Comparison of ENCODE assay signal across 21 mouse cellular contexts in the genomic region with DNA sequence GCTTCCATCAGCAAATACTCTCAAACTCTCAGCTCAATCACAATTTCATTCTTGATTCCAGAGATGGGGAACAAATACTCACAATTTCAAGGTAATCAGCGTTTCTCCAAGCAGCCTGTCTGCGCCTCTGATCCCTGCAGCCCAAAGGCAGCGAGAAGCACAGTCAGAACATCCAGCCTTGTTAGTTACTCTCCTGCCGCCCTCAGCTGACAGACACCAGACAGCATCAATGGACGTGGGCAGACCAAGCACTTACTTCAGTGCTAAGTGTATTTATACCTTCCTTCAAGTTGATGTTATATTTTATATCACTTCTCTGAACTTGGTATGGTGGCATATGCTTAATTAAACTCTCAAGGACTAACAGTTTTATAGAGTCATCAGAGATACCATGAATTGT. TPM values are rescaled to one million over a fixed set of nuclear protein-coding genes. Genes with fewer than 3 reads are reported as not detected.
DNase-seq lines count a peak whose midpoint lies in the region; ATAC-seq and TF ChIP-seq lines count a peak whose summit lies in the region.
"Had no signal": no experiment of that assay in that cellular context is flagged by ENCODE, and none has a peak within 500 bp of the region (broad histone marks: within the 10 kb centered on the region; RNA-seq: fewer than 3 reads in every experiment).

No protein-coding gene starts in this region.

- ATAC-seq in forebrain, embryonic 14.5 days: no peak
- no peak for ATAC-seq in forebrain, embryonic 11.5 days (replicated peaks; ENCODE audit: low FRiP score)
- ATAC-seq in hindbrain, embryonic 13.5 days (ENCODE audit: low FRiP score): no peak
- no peak for ATAC-seq in hindbrain, postnatal 0 days
- ATAC-seq: midbrain, embryonic 16.5 days had no signal

- 0 out of 2 replicates have a peak, but pooled peaks cover 3% of the 10 kb centered on the region for H3K36me3 ChIP-seq in forebrain, embryonic 14.5 days (ENCODE audit: control insufficient read depth, insufficient read depth, low read length)
- no peaks in the 10 kb centered on the region; the same call in 1 of the 2 replicates for H3K36me3 ChIP-seq in forebrain, embryonic 11.5 days (ENCODE audit: control insufficient read depth, insufficient read depth, low read length)
- H3K36me3 ChIP-seq in hindbrain, embryonic 13.5 days: peaks cover 4% of the 10 kb centered on the region; the same call in 1 of the 2 replicates
- no peaks in the 10 kb centered on the region for H3K36me3 ChIP-seq in hindbrain, postnatal 0 days (ENCODE audit: insufficient read depth, low read length)
- H3K36me3 ChIP-seq: lung, embryonic 15.5 days had no signal

- WGBS in forebrain, embryonic 14.5 days: 33% methylated on average over 5 of the region's 5 CpGs
- 58% methylated on average over 5 of the region's 5 CpGs for WGBS in forebrain, embryonic 11.5 days
- 54% methylated on average over 5 of the region's 5 CpGs for WGBS in hindbrain, embryonic 13.5 days
- WGBS in hindbrain, postnatal 0 days: 53% methylated on average over 5 of the region's 5 CpGs

- DNase-seq in forebrain, embryonic 14.5 days (ENCODE audit: low spot score): no peak
- DNase-seq in forebrain, embryonic 11.5 days (ENCODE audit: low spot score): no peak
- DNase-seq in hindbrain, postnatal 0 days (ENCODE audit: low spot score): no peak
- peak; percentile 69 for DNase-seq in right cerebral cortex, adult 18-20 months
- DNase-seq in right cerebral cortex, postnatal 4 days: no peak
- DNase-seq in gastrocnemius, postnatal 4 days (ENCODE audit: low spot score in 2 of 2): no peak
- DNase-seq: adrenal gland, postnatal 36 days; cerebellum, adult 8-10 months; gastrocnemius, postnatal 10 days; heart, adult 18-20 months; heart, postnatal 14 days; lung, postnatal 4 days; thymus, adult 18-20 months; thymus, postnatal 4 days had no signal

- H3K9ac ChIP-seq in forebrain, embryonic 14.5 days (ENCODE audit: low read length): no peak overlapping the region
- no peak overlapping the region for H3K9ac ChIP-seq in forebrain, embryonic 11.5 days (ENCODE audit: low read length)
- H3K9ac ChIP-seq in hindbrain, embryonic 13.5 days: 0 out of 2 replicates have a peak overlapping the region, but pooled peaks have one; percentile 8
- H3K9ac ChIP-seq in hindbrain, postnatal 0 days (replicated peaks; ENCODE audit: low read length): no peak overlapping the region
- H3K9ac ChIP-seq: liver, embryonic 14.5 days; lung, embryonic 15.5 days; stomach, embryonic 15.5 days had no signal

- H3K4me1 ChIP-seq in forebrain, embryonic 14.5 days (ENCODE audit: control insufficient read depth, insufficient read depth, low read length): peaks cover 30% of the 10 kb centered on the region
- peaks cover 12% of the 10 kb centered on the region for H3K4me1 ChIP-seq in forebrain, embryonic 11.5 days (replicated peaks; ENCODE audit: control insufficient read depth, insufficient read depth, low read length)
- peaks cover 24% of the 10 kb centered on the region for H3K4me1 ChIP-seq in hindbrain, embryonic 13.5 days (replicated peaks)
- no peaks in the 10 kb centered on the region for H3K4me1 ChIP-seq in hindbrain, postnatal 0 days (ENCODE audit: insufficient read depth, low read length)

- H3K27ac ChIP-seq in forebrain, embryonic 14.5 days (ENCODE audit: low read depth, low read length): peak overlapping the region; percentile 41; the same call in 1 of the 2 replicates
- H3K27ac ChIP-seq in forebrain, embryonic 11.5 days (ENCODE audit: low read depth, low read length): no peak overlapping the region
- H3K27ac ChIP-seq in hindbrain, embryonic 13.5 days: no peak overlapping the region
- no peak overlapping the region for H3K27ac ChIP-seq in hindbrain, postnatal 0 days
- H3K27ac ChIP-seq: liver, embryonic 14.5 days; lung, embryonic 15.5 days; stomach, embryonic 15.5 days had no signal

- H3K4me2 ChIP-seq in forebrain, embryonic 14.5 days (ENCODE audit: low read length): peak overlapping the region; percentile 5; the same call in 1 of the 2 replicates
- no peak overlapping the region for H3K4me2 ChIP-seq in forebrain, embryonic 11.5 days (ENCODE audit: low read depth, low read length, severe bottlenecking)
- H3K4me2 ChIP-seq in hindbrain, embryonic 13.5 days: no peak overlapping the region
- H3K4me2 ChIP-seq in hindbrain, postnatal 0 days (ENCODE audit: low read depth, low read length): no peak overlapping the region
- H3K4me2 ChIP-seq: lung, embryonic 15.5 days; stomach, embryonic 15.5 days had no signal

- H3K4me3 ChIP-seq in forebrain, embryonic 14.5 days (ENCODE audit: low read depth, low read length): no peak overlapping the region
- no peak overlapping the region for H3K4me3 ChIP-seq in forebrain, embryonic 11.5 days (ENCODE audit: low read depth, low read length)
- no peak overlapping the region for H3K4me3 ChIP-seq in hindbrain, embryonic 13.5 days
- H3K4me3 ChIP-seq in hindbrain, postnatal 0 days (ENCODE audit: low read length): no peak overlapping the region
- H3K4me3 ChIP-seq: lung, embryonic 15.5 days; stomach, embryonic 15.5 days had no signal

- H3K27me3 ChIP-seq in forebrain, embryonic 14.5 days (replicated peaks; ENCODE audit: control insufficient read depth, insufficient read depth, low read length): no peaks in the 10 kb centered on the region
- no peaks in the 10 kb centered on the region for H3K27me3 ChIP-seq in forebrain, embryonic 11.5 days (ENCODE audit: control insufficient read depth, insufficient read depth, low read length)
- no peaks in the 10 kb centered on the region for H3K27me3 ChIP-seq in hindbrain, embryonic 13.5 days
- H3K27me3 ChIP-seq in hindbrain, postnatal 0 days (ENCODE audit: insufficient read depth, low read length): no peaks in the 10 kb centered on the region
- H3K27me3 ChIP-seq: lung, embryonic 15.5 days; stomach, embryonic 15.5 days had no signal

- no peak for TF ChIP-seq CTCF in hindbrain, postnatal 0 days (IDR thresholded peaks at IDR 0.05; ENCODE audit: low read depth)

- no peaks in the 10 kb centered on the region for H3K9me3 ChIP-seq in forebrain, embryonic 14.5 days (replicated peaks; ENCODE audit: control insufficient read depth, low read length)
- H3K9me3 ChIP-seq in forebrain, embryonic 11.5 days (ENCODE audit: control insufficient read depth, low read length): no peaks in the 10 kb centered on the region
- H3K9me3 ChIP-seq in hindbrain, embryonic 13.5 days: no peaks in the 10 kb centered on the region
- no peaks in the 10 kb centered on the region for H3K9me3 ChIP-seq in hindbrain, postnatal 0 days (ENCODE audit: low read length)
- H3K9me3 ChIP-seq: lung, embryonic 15.5 days; stomach, embryonic 15.5 days had no signal

RNA-seq across cellular contexts. Expression of a gene that starts 3.8 kb away (rescaled TPM):
- 16.4 and 17.6 TPM in 2 replicates for polyA plus RNA-seq in forebrain, embryonic 14.5 days (2014; fragmentation: Nextera tagmentation; extraction: Ambion mirVana)
- 34.9 and 41.3 TPM in 2 replicates for polyA plus RNA-seq in forebrain, embryonic 11.5 days (2014; fragmentation: Nextera tagmentation; extraction: Ambion mirVana)
- 18.9 and 20.6 TPM in 2 replicates for polyA plus RNA-seq in hindbrain, embryonic 13.5 days (2015; fragmentation: Nextera tagmentation; extraction: Ambion mirVana)
- total RNA-seq in hindbrain, postnatal 0 days (2014; rRNA removed): 17.6 and 17.7 TPM in 2 replicates
- 11.9 and 12.0 TPM in 2 replicates for polyA plus RNA-seq in hindbrain, postnatal 0 days (2015; fragmentation: Nextera tagmentation; extraction: Ambion mirVana)
- total RNA-seq in gastrocnemius, postnatal 4 days (2021): 10 to 100 TPM; 12.2 to 12.4 TPM

RNA-seq across cellular contexts. Expression of a gene that starts 32.0 kb away (rescaled TPM):
- polyA plus RNA-seq in forebrain, embryonic 14.5 days (2014; fragmentation: Nextera tagmentation; extraction: Ambion mirVana): not detected in 2 replicates
- not detected in 2 replicates for polyA plus RNA-seq in forebrain, embryonic 11.5 days (2014; fragmentation: Nextera tagmentation; extraction: Ambion mirVana)
- polyA plus RNA-seq in hindbrain, embryonic 13.5 days (2015; fragmentation: Nextera tagmentation; extraction: Ambion mirVana): not detected in 2 replicates
- not detected in 2 replicates for total RNA-seq in hindbrain, postnatal 0 days (2014; rRNA removed)
- polyA plus RNA-seq in hindbrain, postnatal 0 days (2015; fragmentation: Nextera tagmentation; extraction: Ambion mirVana): 0.30 TPM in 1 of 2 replicates, not detected in the other
- total RNA-seq in gastrocnemius, postnatal 4 days (2021): not detected
- total RNA-seq: adrenal gland, postnatal 36 days; gastrocnemius, postnatal 10 days; heart, adult 18-20 months; heart, postnatal 14 days had no signal
- polyA plus RNA-seq: limb, embryonic 14.5 days; liver, embryonic 14.5 days; lung, embryonic 15.5 days; midbrain, embryonic 16.5 days; neural tube, embryonic 11.5 days; stomach, embryonic 15.5 days had no signal

RNA-seq across cellular contexts. Expression of a gene that starts 48.3 kb away (rescaled TPM):
- 29.6 and 32.8 TPM in 2 replicates for polyA plus RNA-seq in forebrain, embryonic 14.5 days (2014; fragmentation: Nextera tagmentation; extraction: Ambion mirVana)
- 36.0 and 40.7 TPM in 2 replicates for polyA plus RNA-seq in forebrain, embryonic 11.5 days (2014; fragmentation: Nextera tagmentation; extraction: Ambion mirVana)
- 20.6 and 26.1 TPM in 2 replicates for polyA plus RNA-seq in hindbrain, embryonic 13.5 days (2015; fragmentation: Nextera tagmentation; extraction: Ambion mirVana)
- total RNA-seq in hindbrain, postnatal 0 days (2014; rRNA removed): 12.3 and 18.4 TPM in 2 replicates
- polyA plus RNA-seq in hindbrain, postnatal 0 days (2015; fragmentation: Nextera tagmentation; extraction: Ambion mirVana): 13.8 and 14.6 TPM in 2 replicates
- total RNA-seq in gastrocnemius, postnatal 4 days (2021): 1 to 10 TPM; 9.0 to 9.4 TPM
